Comparison of ENCODE assay signal across 12 mouse cellular contexts in genomic region chr12:52773847-52774246, GRCm38 (mm10).
DNase-seq lines count a peak whose midpoint lies in the region; ATAC-seq and TF ChIP-seq lines count a peak whose summit lies in the region.
"Had no signal": no experiment of that assay in that cellular context is flagged by ENCODE, and none has a peak within 500 bp of the region (broad histone marks: within the 10 kb centered on the region; RNA-seq: fewer than 3 reads in every experiment).

No protein-coding gene starts in this region.

- no peak for TF ChIP-seq CTCF in lung, postnatal 0 days (IDR thresholded peaks at IDR 0.05)
- TF ChIP-seq CTCF in hindbrain, postnatal 0 days (IDR thresholded peaks at IDR 0.05; ENCODE audit: low read depth) = no peak
- no peak for TF ChIP-seq CTCF in liver, postnatal 0 days (IDR thresholded peaks at IDR 0.05; ENCODE audit: low read depth)

- no peak overlapping the region for H3K9ac ChIP-seq in lung, postnatal 0 days (replicated peaks; ENCODE audit: low read depth)
- 0 out of 2 replicates have a peak overlapping the region, but pooled peaks have one; percentile 24 for H3K9ac ChIP-seq in hindbrain, postnatal 0 days (replicated peaks; ENCODE audit: low read length)
- H3K9ac ChIP-seq in liver, postnatal 0 days (replicated peaks) = no peak overlapping the region

- H3K9me3 ChIP-seq in lung, postnatal 0 days (ENCODE audit: low read length) = no peaks in the 10 kb centered on the region
- H3K9me3 ChIP-seq in hindbrain, postnatal 0 days (ENCODE audit: low read length) = no peaks in the 10 kb centered on the region
- no peaks in the 10 kb centered on the region for H3K9me3 ChIP-seq in liver, postnatal 0 days (ENCODE audit: low read length)

- no peak overlapping the region for H3K4me2 ChIP-seq in lung, postnatal 0 days (replicated peaks; ENCODE audit: low read depth, low read length)
- peak overlapping the region; percentile 41 for H3K4me2 ChIP-seq in hindbrain, postnatal 0 days (ENCODE audit: low read depth, low read length)
- no peak overlapping the region for H3K4me2 ChIP-seq in liver, postnatal 0 days (ENCODE audit: low read depth, low read length)

- peak; percentile 32 to 39 for DNase-seq in cerebellum, postnatal 14 days
- no peak for DNase-seq in cerebellum, postnatal 25 days
- peak; percentile 34 for DNase-seq in lung, postnatal 0 days (ENCODE audit: low spot score)
- no peak for DNase-seq in lung, postnatal 10 days
- DNase-seq in hindbrain, postnatal 0 days (ENCODE audit: low spot score) = peak; percentile 77
- peak; percentile 68 to 72 for DNase-seq in right cerebral cortex, postnatal 10 days (ENCODE audit: low spot score in 2 of 2)
- DNase-seq in kidney, adult 11 months = no peak
- DNase-seq in liver, postnatal 0 days = no peak
- DNase-seq: adrenal gland, postnatal 10 days; heart, adult 2 months; layer of hippocampus, postnatal 36 days; lung, postnatal 14 days had no signal

- no peak for TF ChIP-seq EP300 in lung, postnatal 0 days (IDR thresholded peaks at IDR 0.05)
- TF ChIP-seq EP300 in liver, postnatal 0 days (IDR thresholded peaks at IDR 0.05; ENCODE audit: low read depth) = no peak

- no peaks in the 10 kb centered on the region for H3K27me3 ChIP-seq in lung, postnatal 0 days (replicated peaks; ENCODE audit: insufficient read depth, low read length)
- no peaks in the 10 kb centered on the region for H3K27me3 ChIP-seq in hindbrain, postnatal 0 days (ENCODE audit: insufficient read depth, low read length)
- no peaks in the 10 kb centered on the region for H3K27me3 ChIP-seq in liver, postnatal 0 days (ENCODE audit: insufficient read depth, low read length)

- no peak overlapping the region for H3K27ac ChIP-seq in lung, postnatal 0 days (ENCODE audit: low read length)
- peak overlapping the region; percentile 79; the same call in 1 of the 2 replicates for H3K27ac ChIP-seq in hindbrain, postnatal 0 days
- no peak overlapping the region for H3K27ac ChIP-seq in liver, postnatal 0 days (ENCODE audit: low read depth)
- H3K27ac ChIP-seq: heart, adult 2 months had no signal

- H3K36me3 ChIP-seq in lung, postnatal 0 days (ENCODE audit: insufficient read depth, low read length) = no peaks in the 10 kb centered on the region
- no peaks in the 10 kb centered on the region for H3K36me3 ChIP-seq in hindbrain, postnatal 0 days (ENCODE audit: insufficient read depth, low read length)
- H3K36me3 ChIP-seq in liver, postnatal 0 days (replicated peaks; ENCODE audit: insufficient read depth, low read length) = no peaks in the 10 kb centered on the region

- ATAC-seq in lung, postnatal 0 days = no peak
- peak; percentile 33; the same call in 1 of the 2 replicates for ATAC-seq in hindbrain, postnatal 0 days
- ATAC-seq in liver, postnatal 0 days = no peak

- WGBS in lung, postnatal 0 days = 32% methylated on average over 3 of the region's 3 CpGs
- 27% methylated on average over 3 of the region's 3 CpGs for WGBS in hindbrain, postnatal 0 days
- WGBS in liver, postnatal 0 days (ENCODE audit: insufficient replicate concordance) = 77% methylated on average over 3 of the region's 3 CpGs

- H3K4me3 ChIP-seq in lung, postnatal 0 days (ENCODE audit: low read depth, low read length) = no peak overlapping the region
- H3K4me3 ChIP-seq in hindbrain, postnatal 0 days (ENCODE audit: low read length) = no peak overlapping the region
- no peak overlapping the region for H3K4me3 ChIP-seq in liver, postnatal 0 days (ENCODE audit: low read depth, low read length)
- H3K4me3 ChIP-seq: heart, adult 2 months had no signal

- H3K4me1 ChIP-seq in lung, postnatal 0 days (ENCODE audit: insufficient read depth, low read depth, low read length) = 0 out of 2 replicates have a peak, but pooled peaks cover 5% of the 10 kb centered on the region
- peaks cover 15% of the 10 kb centered on the region; the same call in 1 of the 2 replicates for H3K4me1 ChIP-seq in hindbrain, postnatal 0 days (ENCODE audit: insufficient read depth, low read length)
- H3K4me1 ChIP-seq in liver, postnatal 0 days (ENCODE audit: insufficient read depth) = no peaks in the 10 kb centered on the region

Comparison
In these comparisons a context has a peak if more than half of its experiments do, and no peak if none do; other contexts are left out.
1. DNase-seq: peak in cerebellum, postnatal 14 days (2 of 2), lung, postnatal 0 days (single experiment), hindbrain, postnatal 0 days (single experiment) and right cerebral cortex, postnatal 10 days (2 of 2); none in cerebellum, postnatal 25 days (0 of 2), lung, postnatal 10 days (single experiment), kidney, adult 11 months (single experiment) and liver, postnatal 0 days (single experiment).